Mouse (Mus musculus) megakaryocyte progenitor cell, adult 5-6 weeks (primary cell): ENCODE measurements around the gene Phf21a. TPM values are rescaled to one million over a fixed set of nuclear protein-coding genes. Genes with fewer than 3 reads are reported as not detected.

Experiments
- ATAC-seq: replicated peaks from 2 replicates; pipeline ENCODE4 v1.8.0; 2016; ENCODE audit warnings: mild to moderate bottlenecking, moderate TSS enrichment, inconsistent platforms; ENCODE audit not compliant: poor library complexity
- total RNA-seq, 2 experiments: library from RNA; stranded (forward) in 1 of 2; stranded (reverse) in 1 of 2; fragments of 157-497, 149-512 nt in 1 of 2; fragments of 200-1000 nt in 1 of 2; gene quantifications; 2 replicates each; pipeline versions ENCODE4 v1.2.3 to v1.2.4; 2015 to 2017

The Phf21a gene
- total RNA-seq, 2 experiments from 2014 or later = 24.3 to 48.4 TPM

- peak; percentile 89 for ATAC-seq
Measured at GRCm38 (mm10) chr2:92375099-92375623, 282.2 kb downstream of the Phf21a start.

DNA sequence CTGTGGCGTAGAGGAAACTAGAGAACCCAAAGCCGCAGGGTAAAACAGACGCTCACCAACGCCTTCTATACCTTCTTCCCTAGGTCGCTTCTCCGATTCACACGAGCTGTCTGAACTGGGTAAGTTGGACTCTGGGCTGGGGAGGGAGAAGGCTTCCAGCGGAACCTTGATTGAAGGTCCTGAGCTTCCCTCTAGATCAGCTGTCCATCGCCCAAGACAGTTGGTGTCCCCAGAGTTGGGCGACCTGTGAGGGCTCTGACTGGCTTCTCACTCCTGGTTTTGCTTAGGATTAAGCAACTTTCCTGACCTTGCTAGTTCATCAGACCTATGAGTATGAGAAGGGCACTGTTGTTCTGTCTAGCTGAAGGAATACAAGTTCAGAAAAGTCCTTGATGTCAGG is 282.9 kb downstream of the Phf21a start:
- ATAC-seq = no peak

- ATAC-seq = peak; percentile 4; the same call in 1 of the 2 replicates
Measured at GRCm38 (mm10) chr2:92376300-92376699, 283.4 kb downstream of the Phf21a start.

- ATAC-seq = no peak
Measured at GRCm38 (mm10) chr2:92377320-92377719, 284.4 kb downstream of the Phf21a start.

- ATAC-seq = no peak
Measured at GRCm38 (mm10) chr2:92379783-92380494, 287.0 kb downstream of the Phf21a start.

GRCm38 (mm10) chr2:92380495-92381050 is 287.7 kb downstream of the Phf21a start:
- no peak for ATAC-seq

DNA sequence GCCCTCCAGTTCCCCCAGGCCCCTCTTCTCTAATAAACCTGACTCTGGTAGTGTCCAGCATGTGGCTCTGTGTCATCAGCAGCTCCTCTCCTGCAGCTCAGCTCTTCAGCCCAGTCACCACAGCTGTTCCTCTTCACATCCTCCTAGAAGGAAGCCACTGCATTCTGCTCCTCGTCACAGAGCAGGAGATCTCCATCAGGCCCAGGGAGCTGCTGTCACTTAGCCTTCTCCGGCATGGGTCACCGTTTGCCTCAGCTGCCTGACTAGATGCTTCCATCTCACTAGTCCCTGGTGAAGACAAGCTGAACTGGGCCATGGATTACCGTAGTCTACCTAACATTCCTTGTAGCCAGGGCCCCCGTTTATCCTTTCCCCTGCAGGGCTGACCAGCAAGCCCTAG is 288.2 kb downstream of the Phf21a start:
- ATAC-seq = no peak

DNA sequence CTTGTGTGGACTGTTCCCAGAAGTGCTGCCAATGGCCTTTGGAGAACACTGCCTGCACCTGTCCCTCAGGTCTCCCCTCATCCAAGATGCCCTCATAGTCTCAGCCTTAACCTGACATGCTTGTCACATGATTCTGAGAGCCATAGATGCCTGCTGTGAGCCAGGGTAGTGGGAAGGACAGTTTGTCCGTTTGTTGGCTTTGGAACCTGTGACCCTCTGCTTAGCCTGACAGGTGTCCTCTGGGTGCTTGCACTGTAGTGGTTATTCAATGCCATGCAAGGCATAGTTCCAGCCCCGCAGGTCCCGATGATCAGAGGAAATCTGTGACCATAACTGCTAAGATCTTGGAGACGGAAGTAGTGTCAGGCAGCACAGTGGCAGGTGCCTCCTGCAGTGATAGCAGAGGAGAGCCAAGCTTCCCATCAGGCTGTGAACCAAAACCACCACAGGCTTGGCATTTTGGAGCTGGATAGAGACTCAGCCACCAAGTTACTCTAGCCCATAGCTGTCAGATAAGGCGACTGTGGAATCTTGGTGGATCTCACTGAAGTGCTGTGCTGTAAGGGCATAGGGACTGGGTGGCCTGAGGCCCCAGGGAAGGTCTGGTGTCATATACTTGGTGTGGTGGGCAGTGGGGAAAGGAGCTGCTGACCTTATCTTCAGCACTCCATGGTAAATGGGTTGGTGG is 289.1 kb downstream of the Phf21a start, which contains the start of gene 1700029I15Rik:
1700029I15Rik (plus strand) TSS at position 638 of the 688 bp plus-strand sequence.
- ATAC-seq = no peak

- ATAC-seq = no peak
Measured at GRCm38 (mm10) chr2:92382759-92383158, 289.8 kb downstream of the Phf21a start.

DNA sequence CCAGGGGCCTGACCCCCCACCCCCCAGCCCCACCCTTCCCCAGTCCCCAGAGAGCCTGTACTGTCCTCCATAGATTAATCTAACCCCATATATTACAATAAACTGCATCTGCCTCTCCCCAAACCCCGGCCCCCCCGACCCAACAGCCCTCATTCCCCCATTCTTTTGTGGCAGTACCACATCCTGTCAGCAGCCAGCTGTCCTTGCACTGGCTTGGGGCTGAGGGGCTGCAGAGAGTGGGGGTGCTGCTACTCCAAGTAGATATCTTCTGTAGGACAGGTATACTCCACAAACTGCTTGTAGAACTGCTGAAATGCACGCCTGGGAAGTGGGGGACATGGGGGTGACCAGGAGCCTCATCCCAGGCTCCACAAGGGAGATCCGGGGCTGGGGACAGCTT is 291.2 kb downstream of the Phf21a start:
- no peak for ATAC-seq

DNA sequence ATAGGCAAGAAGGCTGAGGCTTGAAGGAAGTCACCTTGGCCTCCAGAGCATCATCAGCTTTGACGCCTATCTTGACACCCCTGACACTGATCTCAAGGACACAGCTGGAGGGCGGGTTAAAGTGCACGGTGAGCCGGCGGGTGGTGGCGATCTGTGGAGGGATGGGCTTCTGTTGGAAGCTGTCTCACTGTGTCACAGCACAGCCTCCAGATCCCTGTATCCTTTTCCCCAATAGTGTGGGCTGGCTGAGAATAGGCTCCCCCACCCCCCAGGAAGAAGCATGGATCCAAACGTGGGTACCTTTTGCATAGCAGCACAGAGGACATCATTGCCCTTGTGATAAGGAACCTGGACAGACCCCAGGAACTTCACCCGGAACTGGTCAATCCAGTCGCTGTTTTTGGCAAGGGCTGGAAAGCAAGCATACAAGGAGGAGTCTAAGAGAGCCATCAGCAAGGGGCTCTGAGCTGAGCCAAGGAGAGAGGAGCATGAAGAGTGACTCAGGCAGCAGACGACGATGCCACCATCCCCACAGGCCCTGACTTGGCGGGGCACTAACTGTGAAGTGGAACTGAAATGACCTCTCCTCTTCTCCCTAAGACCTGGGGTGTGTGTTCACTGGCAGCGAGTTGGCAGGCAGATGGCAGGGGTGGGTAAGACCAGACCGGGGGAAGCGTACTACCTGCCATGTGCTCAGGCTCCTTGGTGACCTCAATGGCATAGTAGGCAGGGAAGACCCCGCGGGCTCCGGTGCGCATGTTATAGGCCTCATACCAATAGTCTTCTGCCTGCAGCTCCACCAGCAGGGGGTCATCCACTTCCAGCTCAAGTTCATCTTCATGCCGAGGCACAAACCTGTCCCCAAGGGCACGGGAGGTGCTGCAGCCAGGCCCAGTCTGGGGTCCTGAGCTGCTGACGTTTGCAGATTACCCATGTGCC is 292.5 kb downstream of the Phf21a start:
- ATAC-seq = no peak

DNA sequence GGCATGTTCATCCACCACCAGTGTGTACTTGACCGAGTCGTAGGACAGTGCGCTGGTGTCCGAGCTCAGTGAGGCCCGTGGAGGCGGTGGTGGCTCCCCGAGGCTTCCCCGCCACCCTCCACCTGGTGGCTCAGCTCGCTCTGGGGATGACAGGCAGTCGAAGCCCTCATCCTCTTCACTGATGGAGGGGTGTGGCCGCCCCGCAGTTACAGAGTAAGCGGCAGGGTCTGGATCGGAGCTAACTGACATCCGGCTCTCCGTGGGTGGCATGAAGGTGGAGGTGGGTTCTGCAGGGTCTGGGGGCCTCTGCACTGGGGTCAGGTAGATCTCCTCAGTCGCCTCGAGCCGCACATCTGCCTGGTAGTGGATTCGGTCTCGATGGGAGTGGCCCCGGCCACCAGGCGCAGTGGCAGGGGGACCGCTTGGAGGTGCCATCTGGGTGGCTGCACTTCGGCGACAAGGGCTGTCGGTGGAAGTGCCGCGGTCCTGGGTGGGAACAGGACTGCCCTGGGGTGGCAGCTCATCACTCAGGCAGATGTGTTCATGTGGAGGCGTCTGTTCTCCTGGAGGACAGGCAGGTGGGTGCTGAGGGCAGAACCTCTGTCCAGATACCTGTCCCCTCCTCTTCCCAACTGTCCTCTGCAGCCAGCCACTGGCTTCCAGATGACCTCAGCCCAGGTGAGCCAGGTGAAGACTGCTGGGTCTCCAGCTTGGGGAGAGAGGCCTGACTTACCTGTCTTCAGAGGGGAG is 294.1 kb downstream of the Phf21a start:
- no peak for ATAC-seq

DNA sequence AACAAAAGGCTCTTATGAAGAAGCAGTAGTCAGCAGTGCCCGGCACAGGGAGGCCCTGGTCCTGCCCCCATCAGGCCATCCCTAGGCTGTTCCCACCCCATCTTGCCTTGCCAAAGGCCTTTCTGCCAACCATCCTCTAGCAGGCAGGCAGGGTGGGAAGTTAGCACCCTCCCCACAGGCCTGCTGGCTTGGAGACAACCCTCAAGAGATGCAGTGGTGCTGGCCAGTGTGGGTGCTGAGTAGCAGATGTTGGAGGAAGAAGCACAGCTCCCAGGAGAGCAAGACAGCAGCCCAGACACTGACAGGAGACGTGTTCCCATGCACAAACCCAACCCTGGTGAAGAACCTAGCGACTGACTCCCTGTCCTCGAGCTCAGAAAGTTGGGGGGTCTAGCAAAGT is 294.7 kb downstream of the Phf21a start:
- no peak for ATAC-seq

- ATAC-seq = no peak
Measured at GRCm38 (mm10) chr2:92388081-92388517, 295.2 kb downstream of the Phf21a start.

- peak; percentile 18 for ATAC-seq
Measured at GRCm38 (mm10) chr2:92388891-92389641, 296.1 kb downstream of the Phf21a start.

- ATAC-seq = no peak
Measured at GRCm38 (mm10) chr2:92389645-92390044, 296.7 kb downstream of the Phf21a start.

DNA sequence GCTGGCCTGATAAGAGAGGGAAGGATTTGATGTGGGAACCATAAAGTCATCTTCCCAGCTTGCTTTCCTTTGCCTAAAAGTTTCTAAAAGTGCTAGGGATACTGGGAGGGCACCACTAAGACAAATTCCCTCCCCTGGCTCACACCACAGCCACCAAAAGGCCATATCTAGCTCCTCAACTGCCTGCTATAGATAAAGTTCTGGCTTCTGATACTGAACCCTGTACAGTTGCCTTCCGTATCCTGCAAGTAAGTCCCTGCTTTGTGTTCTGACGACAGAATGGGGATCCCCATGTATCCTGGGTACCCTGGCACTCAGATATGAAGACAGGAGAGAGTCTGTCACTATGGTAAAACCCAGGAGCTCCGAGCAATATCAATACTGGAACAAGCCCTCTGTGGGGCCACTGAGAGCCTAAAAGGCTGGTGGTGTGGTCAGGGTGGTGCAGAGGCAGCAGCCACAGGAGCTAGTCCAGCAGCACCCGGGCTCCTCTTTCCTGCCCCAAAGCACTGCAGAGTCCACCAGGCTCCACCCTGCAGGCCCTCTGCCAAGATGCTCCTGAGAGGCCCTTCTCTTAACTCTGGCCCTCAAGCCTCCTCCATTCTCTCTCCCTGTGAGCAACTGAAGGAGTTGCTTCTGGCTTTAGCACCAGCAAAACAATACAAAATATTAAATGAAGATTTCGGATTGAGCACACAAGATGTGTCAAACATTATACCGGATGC is 297.5 kb downstream of the Phf21a start:
- ATAC-seq = peak; percentile 27; the same call in 1 of the 2 replicates

GRCm38 (mm10) chr2:92391116-92391515 is 298.2 kb downstream of the Phf21a start:
- ATAC-seq = no peak
